Mouse (Mus musculus): ENCODE data around the gene Rnf7.

DNA sequence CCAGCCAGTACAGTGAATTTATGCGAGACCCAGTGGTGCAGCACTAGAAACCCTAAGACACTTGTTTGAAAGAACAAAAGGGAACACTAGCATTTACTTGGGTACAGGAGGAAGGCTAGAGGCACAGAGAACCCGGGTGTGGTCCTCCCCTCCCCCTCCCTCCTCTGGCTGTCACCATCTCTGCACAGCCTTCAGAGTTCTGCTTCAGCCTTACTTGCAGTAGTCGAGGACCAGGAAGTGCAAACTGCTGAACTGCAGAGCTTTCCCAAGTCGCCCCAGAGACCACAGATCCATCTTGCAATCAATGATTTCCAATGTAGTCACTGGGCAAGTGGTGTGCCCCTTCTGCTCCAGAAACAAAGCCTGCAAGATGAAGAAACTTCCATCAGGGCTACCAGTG is 39.0 kb upstream of the Rnf7 start:
- TF ChIP-seq CTCF (IDR thresholded peaks at IDR 0.05; ENCODE audit: low read depth, low read length) (no peak), POLR2AphosphoS5 (IDR thresholded peaks at IDR 0.05; ENCODE audit: insufficient replicate concordance, low read depth, low read length) (no peak), GATA1 (IDR thresholded peaks at IDR 0.05; ENCODE audit: borderline replicate concordance, low read length) (no peak)

Measured in G1E (cell line).